ENCODE assay signal across 7 mouse cellular contexts in the genomic region with DNA sequence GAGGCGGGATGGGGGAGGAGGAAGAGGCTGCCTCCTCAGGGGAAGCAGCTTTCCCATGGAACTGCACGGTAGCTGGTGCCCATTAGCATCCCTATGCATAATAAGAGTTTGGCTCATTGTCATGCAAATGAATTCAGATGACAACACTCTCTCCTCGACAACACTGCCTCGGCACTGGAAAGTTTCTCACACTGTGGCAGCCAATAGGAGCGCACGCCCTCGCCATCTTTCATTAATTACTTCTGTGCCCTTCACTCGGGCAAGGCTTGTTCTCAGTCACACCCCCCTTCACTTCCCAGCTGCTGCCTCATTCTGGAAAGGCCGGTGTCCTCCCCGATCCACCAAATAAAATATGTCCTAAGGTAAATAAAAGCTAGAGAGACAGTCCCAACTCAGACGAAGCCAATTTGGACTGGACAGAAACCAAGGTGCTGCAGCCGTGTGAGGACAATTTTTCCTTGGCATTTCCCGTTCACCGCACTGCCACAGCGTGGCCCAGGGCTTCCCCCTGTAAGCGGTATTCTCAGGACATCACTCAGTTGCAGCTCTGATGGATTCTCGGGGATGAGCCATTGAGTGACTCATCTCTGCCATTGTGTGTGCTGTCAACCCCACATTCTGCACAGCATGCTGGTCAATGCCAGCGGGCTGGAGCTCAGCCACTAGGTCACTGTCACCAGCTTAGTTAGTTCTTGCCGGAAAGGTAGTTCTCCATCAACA. TPM values are rescaled to one million over a fixed set of nuclear protein-coding genes. Genes with fewer than 3 reads are reported as not detected.
DNase-seq lines count a peak whose midpoint lies in the region; ATAC-seq and TF ChIP-seq lines count a peak whose summit lies in the region.

No protein-coding gene starts in this region.

- no peaks in the 10 kb centered on the region for H3K36me3 ChIP-seq in liver, postnatal 0 days (replicated peaks; ENCODE audit: insufficient read depth, low read length)
- H3K36me3 ChIP-seq in stomach, postnatal 0 days (ENCODE audit: control insufficient read depth, insufficient read depth, low read length): no peaks in the 10 kb centered on the region

- peak overlapping the region; percentile 31; the same call in 1 of the 2 replicates for H3K4me3 ChIP-seq in liver, postnatal 0 days (ENCODE audit: low read depth, low read length)
- H3K4me3 ChIP-seq in stomach, postnatal 0 days (ENCODE audit: low read depth, low read length): peak overlapping the region; percentile 10; the same call in 1 of the 2 replicates

- peak overlapping the region; percentile 64 for H3K4me2 ChIP-seq in liver, postnatal 0 days (ENCODE audit: low read depth, low read length)
- H3K4me2 ChIP-seq in stomach, postnatal 0 days (replicated peaks; ENCODE audit: low read depth): peak overlapping the region; percentile 45

- no peaks in the 10 kb centered on the region for H3K27me3 ChIP-seq in liver, postnatal 0 days (ENCODE audit: insufficient read depth, low read length)
- no peaks in the 10 kb centered on the region for H3K27me3 ChIP-seq in stomach, postnatal 0 days (ENCODE audit: control insufficient read depth, insufficient read depth, low read length)

- WGBS in liver, postnatal 0 days (ENCODE audit: insufficient replicate concordance): 10% methylated on average over 18 of the region's 19 CpGs
- WGBS in stomach, postnatal 0 days: 9% methylated on average over 19 of the region's 19 CpGs

- H3K27ac ChIP-seq in liver, postnatal 0 days (ENCODE audit: low read depth): no peak overlapping the region
- no peak overlapping the region for H3K27ac ChIP-seq in stomach, postnatal 0 days (replicated peaks)

- no peak for TF ChIP-seq CTCF in liver, postnatal 0 days (IDR thresholded peaks at IDR 0.05; ENCODE audit: low read depth)
- no peak for TF ChIP-seq CTCF in stomach, postnatal 0 days (IDR thresholded peaks at IDR 0.05; ENCODE audit: low read depth)

- peak; percentile 97 for DNase-seq in R1 (ENCODE audit: low read depth, low spot score)
- DNase-seq in adrenal gland, postnatal 25 days: peak; percentile 65
- DNase-seq in forelimb bud, embryonic 11.5 days (ENCODE audit: low read depth, low spot score): peak; percentile 17
- peak; percentile 46 to 55 for DNase-seq in kidney, postnatal 4 days
- DNase-seq in liver, postnatal 0 days: no peak
- DNase-seq in stomach, postnatal 0 days (ENCODE audit: low spot score): peak; percentile 32
- DNase-seq in thymus, postnatal 25 days: no peak

- no peaks in the 10 kb centered on the region for H3K9me3 ChIP-seq in liver, postnatal 0 days (ENCODE audit: low read length)
- no peaks in the 10 kb centered on the region for H3K9me3 ChIP-seq in stomach, postnatal 0 days (ENCODE audit: control insufficient read depth, low read length)

- no peak for ATAC-seq in liver, postnatal 0 days
- peak; percentile 31; the same call in 1 of the 2 replicates for ATAC-seq in stomach, postnatal 0 days (ENCODE audit: low FRiP score, low TSS enrichment)

- no peak overlapping the region for H3K9ac ChIP-seq in liver, postnatal 0 days (replicated peaks)
- H3K9ac ChIP-seq in stomach, postnatal 0 days (ENCODE audit: low read length): no peak overlapping the region

- TF ChIP-seq EP300 in liver, postnatal 0 days (IDR thresholded peaks at IDR 0.05; ENCODE audit: low read depth): no peak
- TF ChIP-seq EP300 in stomach, postnatal 0 days (optimal IDR thresholded peaks at IDR 0.05): no peak

- peaks cover 9% of the 10 kb centered on the region; the same call in 1 of the 2 replicates for H3K4me1 ChIP-seq in liver, postnatal 0 days (ENCODE audit: insufficient read depth)
- no peaks in the 10 kb centered on the region; the same call in 1 of the 2 replicates for H3K4me1 ChIP-seq in stomach, postnatal 0 days (replicated peaks; ENCODE audit: control insufficient read depth, insufficient read depth)

RNA-seq across cellular contexts. Expression of a gene that starts 29.3 kb away (rescaled TPM):
- 0.97 and 1.7 TPM in 2 replicates for total RNA-seq in adrenal gland, postnatal 25 days (2021)
- polyA plus RNA-seq in liver, postnatal 0 days (2015; fragmentation: Nextera tagmentation; extraction: Ambion mirVana): 2.5 TPM in 2 replicates
- 26.7 and 27.0 TPM in 2 replicates for polyA plus RNA-seq in stomach, postnatal 0 days (2015; fragmentation: Nextera tagmentation; extraction: Ambion mirVana)

Comparison
In these comparisons a context has a peak if more than half of its experiments do, and no peak if none do; other contexts are left out.
1. DNase-seq: peak in R1 (single experiment), adrenal gland, postnatal 25 days (single experiment), forelimb bud, embryonic 11.5 days (single experiment), kidney, postnatal 4 days (2 of 2) and stomach, postnatal 0 days (single experiment); none in liver, postnatal 0 days (single experiment) and thymus, postnatal 25 days (single experiment).